Mouse (Mus musculus) intestine, embryonic 14.5 days (tissue): ENCODE measurements around the gene Stk32c. TPM values are rescaled to one million over a fixed set of nuclear protein-coding genes. Genes with fewer than 3 reads are reported as not detected.

Experiments
- ATAC-seq: fragments of 200-750 bp; cut with Nextera tagmentation; replicated peaks from 2 replicates; pipeline ENCODE4 v1.8.0; 2017; ENCODE audit warnings: low read depth, moderate number of reproducible peaks, moderate TSS enrichment, moderate library complexity; ENCODE audit not compliant: low FRiP score, low TSS enrichment
- DNase-seq: peaks from one replicate; pipeline ENCODE4 v3.0.0-alpha.2; 2018; ENCODE audit warnings: low spot score
- H3K27ac ChIP-seq: fragments of 300-500 bp; sonication (generic); 2 replicates; pipeline ENCODE4 v1.5.1; 2014; ENCODE audit warnings: low read depth, mild to moderate bottlenecking, control low read depth
- H3K27me3 ChIP-seq: fragments of 300-500 bp; sonication (generic); replicated peaks from 2 replicates; pipeline ENCODE4 v1.6.1; 2014; ENCODE audit warnings: low read length, control low read depth; ENCODE audit not compliant: control insufficient read depth, insufficient read depth
- H3K36me3 ChIP-seq: fragments of 300-500 bp; sonication (generic); 2 replicates; pipeline ENCODE4 v1.6.1; 2014; ENCODE audit warnings: low read length, control low read depth; ENCODE audit not compliant: control insufficient read depth, insufficient read depth
- H3K4me1 ChIP-seq: fragments of 300-500 bp; sonication (generic); replicated peaks from 2 replicates; pipeline ENCODE4 v1.6.1; 2014; ENCODE audit warnings: low read length, control low read depth, mixed read lengths; ENCODE audit not compliant: control insufficient read depth, insufficient read depth
- H3K4me2 ChIP-seq: fragments of 300-500 bp; sonication (generic); 2 replicates; pipeline ENCODE4 v1.6.1; 2014; ENCODE audit warnings: low read length
- H3K4me3 ChIP-seq: fragments of 300-500 bp; sonication (generic); 2 replicates; pipeline ENCODE4 v1.5.1; 2014; ENCODE audit warnings: low read depth, low read length, control low read depth, mixed read lengths
- H3K9ac ChIP-seq: fragments of 300-500 bp; sonication (generic); 2 replicates; pipeline ENCODE4 v1.6.1; 2014; ENCODE audit warnings: mild to moderate bottlenecking, low read length
- H3K9me3 ChIP-seq: fragments of 300-500 bp; sonication (generic); 2 replicates; pipeline ENCODE4 v1.6.1; 2016; ENCODE audit warnings: low read length, control low read depth; ENCODE audit not compliant: control insufficient read depth
- WGBS: fragments of 180-500 bp; shearing (Covaris S2); extraction: QIAGEN DNeasy Blood & Tissue Kit; methylation state at CpG from one replicate; pipeline ENCODE4 v1.1.7; 2014; 5-methylcytosine and 5-hydroxymethylcytosine counted together
- polyA plus RNA-seq: library from polyadenylated mRNA; unstranded; fragments of >200 nt; fragmentation: Nextera tagmentation; extraction: Ambion mirVana; gene quantifications from 2 replicates; pipeline ENCODE4 v1.2.1, GENCODE M21; 2014

Stk32c gene
- polyA plus RNA-seq, 1 experiment from 2014 or later, result 0.15 TPM

DNA sequence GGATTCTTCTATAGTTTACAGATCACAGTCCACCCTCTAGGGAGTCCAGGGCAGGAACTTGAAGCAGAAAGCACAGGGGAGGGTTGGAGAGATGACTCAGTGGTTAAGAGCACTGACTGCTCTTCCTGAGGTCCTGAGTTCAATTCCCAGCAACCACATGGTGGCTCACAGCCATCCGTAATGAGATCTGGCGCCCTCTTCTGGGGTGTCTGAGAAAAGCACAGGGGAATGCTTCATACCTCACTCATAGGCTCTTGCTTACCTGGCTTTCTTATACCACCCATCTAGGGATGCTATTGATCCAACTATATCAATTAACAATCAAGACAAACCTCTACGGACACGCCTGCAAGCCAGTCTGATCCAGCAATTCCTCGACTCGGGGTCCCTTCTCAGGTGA is 21.5 kb downstream of the Stk32c start:
- Histone ChIP-seq H3K4me3 (no peak overlapping the region), H3K9me3 (no peaks in the 10 kb centered on the region), H3K4me2 (no peak overlapping the region), H3K9ac (no peak overlapping the region), H3K27ac (no peak overlapping the region), H3K4me1 (0 out of 2 replicates have a peak, but pooled peaks cover 3% of the 10 kb centered on the region), H3K36me3 (no peaks in the 10 kb centered on the region), H3K27me3 (peaks cover 29% of the 10 kb centered on the region)
- DNase-seq (peak; percentile 41), ATAC-seq (no peak)
- WGBS, result 70% methylated on average over 6 of the region's 6 CpGs

DNA sequence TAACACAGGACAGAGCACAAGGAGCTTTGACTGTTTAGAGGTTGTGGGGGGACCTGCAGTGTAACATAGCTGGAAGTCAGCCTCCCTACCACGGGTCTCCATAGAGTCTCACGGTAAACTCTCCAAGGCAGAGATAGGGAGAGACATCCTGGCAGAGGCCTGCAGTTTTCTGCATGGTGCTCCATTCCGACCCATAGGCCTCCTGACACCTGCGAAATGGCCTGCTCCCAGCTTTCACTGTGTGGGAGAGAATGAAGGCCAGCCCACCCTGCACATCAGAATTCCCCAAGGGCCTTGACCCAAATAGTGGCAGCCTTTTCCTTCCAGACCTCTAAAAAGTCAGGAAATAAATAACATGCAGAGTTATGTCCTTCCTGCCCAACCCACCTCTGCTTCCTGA is 22.5 kb downstream of the Stk32c start:
- DNase-seq, result peak; percentile 21
- H3K27me3 ChIP-seq, result peaks cover 37% of the 10 kb centered on the region

DNA sequence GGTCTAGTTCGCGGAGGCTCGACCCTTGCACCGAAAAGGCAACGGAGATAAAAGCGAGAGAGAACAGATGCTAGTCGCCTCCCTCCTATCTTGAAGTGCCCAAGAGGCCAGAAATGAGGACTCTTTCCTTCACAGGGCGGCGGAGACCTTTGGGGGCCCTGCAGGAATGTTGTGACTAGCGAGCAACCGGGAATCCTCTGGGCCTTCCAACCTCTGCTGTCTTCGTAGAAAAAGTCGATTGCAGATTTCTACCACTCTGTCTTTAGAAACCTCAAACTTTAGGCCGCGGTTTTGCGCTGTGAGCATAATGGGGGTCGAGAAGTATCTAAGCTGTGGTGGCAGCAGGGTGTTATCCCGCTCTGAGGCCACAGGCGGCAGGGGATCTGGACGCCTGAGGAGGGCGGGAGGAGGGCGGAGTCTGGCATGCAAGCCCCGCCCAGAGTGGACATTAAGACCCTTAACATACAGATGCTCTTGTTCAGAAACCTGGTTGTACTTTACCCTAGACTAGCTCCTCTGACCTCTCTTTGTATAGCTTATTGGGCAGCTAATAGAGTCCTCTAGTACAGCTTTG is 24.4 kb downstream of the Stk32c start:
- Histone ChIP-seq H3K27ac (no peak overlapping the region; the same call in 1 of the 2 replicates), H3K27me3 (peaks cover 44% of the 10 kb centered on the region), H3K4me1 (0 out of 2 replicates have a peak, but pooled peaks cover 3% of the 10 kb centered on the region), H3K4me3 (peak overlapping the region; percentile 62), H3K4me2 (peak overlapping the region; percentile 93), H3K9me3 (no peaks in the 10 kb centered on the region), H3K36me3 (no peaks in the 10 kb centered on the region), H3K9ac (peak overlapping the region; percentile 46; the same call in 1 of the 2 replicates)
- 1% methylated on average over 23 of the region's 23 CpGs for WGBS
- ATAC-seq, result peak; percentile 77
- DNase-seq, result peak; percentile 87

More for the DNA sequence above, 22.5 kb downstream of the Stk32c start:
- Histone ChIP-seq H3K9ac (no peak overlapping the region), H3K27ac (no peak overlapping the region), H3K9me3 (no peaks in the 10 kb centered on the region), H3K4me2 (no peak overlapping the region), H3K4me3 (no peak overlapping the region), H3K36me3 (no peaks in the 10 kb centered on the region), H3K4me1 (0 out of 2 replicates have a peak, but pooled peaks cover 3% of the 10 kb centered on the region)
- 86% methylated on average over 4 of the region's 4 CpGs for WGBS
- no peak for ATAC-seq

DNA sequence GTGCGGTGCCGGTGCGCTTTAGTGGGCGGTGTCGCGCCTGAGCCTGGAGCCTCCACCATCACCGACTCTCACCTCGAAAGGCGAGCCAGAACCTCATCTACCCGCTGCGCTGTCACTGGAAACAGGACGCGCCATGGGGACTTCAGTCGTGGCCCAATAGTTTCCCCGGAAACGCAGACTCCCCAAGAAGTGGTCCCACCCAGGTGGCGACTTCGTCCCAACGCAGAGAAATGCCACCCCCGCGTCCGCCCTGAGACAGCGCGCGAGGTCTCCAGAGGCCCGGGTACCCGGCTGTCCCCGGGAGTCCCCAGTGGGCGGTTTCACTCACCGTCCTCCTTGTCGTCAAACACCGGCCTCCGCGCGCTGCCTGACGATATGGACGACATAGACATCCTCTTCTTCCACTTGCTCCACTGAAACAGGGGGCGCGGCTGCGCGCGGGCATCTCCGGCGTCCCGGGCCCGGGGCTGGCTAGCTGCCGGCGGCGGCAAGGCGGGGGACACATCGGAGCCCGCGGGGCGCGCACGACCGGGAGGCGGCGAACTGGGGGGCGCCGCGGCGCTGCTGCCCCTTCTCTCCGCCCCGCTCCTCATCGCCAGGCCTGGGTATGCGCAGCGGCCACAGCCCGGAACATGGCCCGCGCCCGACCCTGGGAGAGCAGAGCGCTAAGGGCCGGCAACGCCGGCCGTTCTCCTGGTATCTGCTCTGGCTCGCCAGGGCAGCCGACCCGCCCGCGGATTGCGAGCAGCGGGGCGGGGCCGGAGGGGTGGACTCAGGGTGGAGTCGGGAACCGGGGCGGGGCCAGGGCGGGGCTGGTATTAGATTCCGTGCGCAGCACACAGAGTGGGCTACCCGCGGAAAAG is 25.1 kb downstream of the Stk32c start:
- Histone ChIP-seq H3K9me3 (no peaks in the 10 kb centered on the region), H3K4me1 (0 out of 2 replicates have a peak, but pooled peaks cover 3% of the 10 kb centered on the region), H3K36me3 (no peaks in the 10 kb centered on the region), H3K9ac (peak overlapping the region; percentile 46), H3K4me3 (peak overlapping the region; percentile 62), H3K27me3 (peaks cover 44% of the 10 kb centered on the region), H3K4me2 (peak overlapping the region; percentile 93), H3K27ac (no peak overlapping the region; the same call in 1 of the 2 replicates)
- ATAC-seq (peak; percentile 96), DNase-seq (no peak)
- WGBS, result under 1% methylated on average over 93 of the region's 94 CpGs

DNA sequence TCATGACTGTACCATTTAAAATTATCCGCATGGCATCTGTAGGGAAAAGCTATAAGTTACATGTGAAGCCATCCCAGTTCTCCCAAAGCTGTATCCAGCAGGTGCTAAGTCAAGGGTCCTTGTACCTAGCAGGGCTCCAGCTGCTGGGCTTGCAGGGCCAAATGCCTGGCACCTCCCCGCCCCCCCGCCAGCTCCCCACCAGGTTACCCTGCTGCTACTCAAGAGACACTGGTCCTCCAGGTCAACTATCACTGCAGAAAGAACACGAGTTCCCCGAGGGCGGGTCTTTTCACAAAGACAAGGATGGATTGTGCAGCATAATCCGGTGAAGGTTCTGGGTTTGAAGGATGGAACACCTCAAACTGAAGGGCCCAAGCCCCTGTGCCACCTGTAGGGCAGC is 25.8 kb downstream of the Stk32c start:
- no peaks in the 10 kb centered on the region for H3K9me3 ChIP-seq
- H3K9ac ChIP-seq, result no peak overlapping the region
- 0 out of 2 replicates have a peak, but pooled peaks cover 3% of the 10 kb centered on the region for H3K4me1 ChIP-seq
- no peak overlapping the region for H3K27ac ChIP-seq
- peaks cover 44% of the 10 kb centered on the region for H3K27me3 ChIP-seq
- DNase-seq, result peak; percentile 52
- ATAC-seq, result no peak
- peak overlapping the region; percentile 93 for H3K4me2 ChIP-seq
- H3K4me3 ChIP-seq, result peak overlapping the region; percentile 62; the same call in 1 of the 2 replicates
- WGBS, result 36% methylated on average over 7 of the region's 7 CpGs
- no peaks in the 10 kb centered on the region for H3K36me3 ChIP-seq

DNA sequence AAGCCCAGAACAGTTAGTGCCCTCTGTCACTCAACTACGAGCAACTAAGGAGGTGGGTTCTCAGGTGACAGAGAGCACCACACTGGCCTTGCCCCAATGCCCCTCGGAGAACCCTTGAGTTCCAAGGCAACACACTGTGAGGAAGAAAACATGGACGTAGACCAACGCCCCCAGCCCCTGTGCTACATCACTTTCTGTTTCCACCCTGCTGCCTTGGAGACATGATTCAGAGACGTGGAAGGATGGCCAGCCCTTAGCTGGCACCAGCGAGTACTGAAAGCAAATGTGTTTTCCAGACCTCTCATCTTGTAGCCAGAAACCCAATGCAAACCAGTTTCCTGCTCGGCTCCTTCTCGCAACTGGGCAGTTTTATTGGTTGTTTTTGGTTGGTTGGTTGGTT is 26.7 kb downstream of the Stk32c start:
- no peak overlapping the region for H3K4me2 ChIP-seq
- ATAC-seq (no peak), DNase-seq (no peak)
- H3K9ac ChIP-seq, result no peak overlapping the region
- H3K4me3 ChIP-seq, result no peak overlapping the region; the same call in 1 of the 2 replicates
- H3K36me3 ChIP-seq, result no peaks in the 10 kb centered on the region
- H3K27me3 ChIP-seq, result peaks cover 44% of the 10 kb centered on the region
- H3K9me3 ChIP-seq, result no peaks in the 10 kb centered on the region
- no peak overlapping the region for H3K27ac ChIP-seq
- H3K4me1 ChIP-seq, result 0 out of 2 replicates have a peak, but pooled peaks cover 3% of the 10 kb centered on the region
- 66% methylated on average over 8 of the region's 8 CpGs for WGBS

DNA sequence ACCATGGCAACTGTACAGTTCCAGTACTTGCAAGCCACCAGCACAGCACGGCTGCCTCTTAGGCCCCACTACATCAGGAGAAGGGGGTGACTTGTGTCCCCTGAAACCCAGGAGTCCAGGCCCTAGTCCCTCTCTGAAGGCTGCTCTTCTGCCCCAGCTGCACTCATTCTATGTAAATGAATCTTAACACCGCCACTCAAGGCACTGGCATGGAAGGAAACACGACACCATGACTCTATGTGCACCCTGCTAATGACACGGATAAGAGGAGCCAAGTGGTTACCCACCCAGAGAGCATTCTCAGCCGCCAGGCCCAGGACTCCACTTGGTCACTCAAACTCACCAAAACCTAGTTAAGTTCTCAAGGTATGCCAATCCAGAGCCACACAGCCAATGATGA is 27.1 kb downstream of the Stk32c start:
- ATAC-seq, result no peak
- Histone ChIP-seq H3K27me3 (peaks cover 44% of the 10 kb centered on the region), H3K36me3 (no peaks in the 10 kb centered on the region), H3K27ac (no peak overlapping the region), H3K4me3 (no peak overlapping the region), H3K9me3 (no peaks in the 10 kb centered on the region), H3K9ac (no peak overlapping the region), H3K4me2 (no peak overlapping the region), H3K4me1 (0 out of 2 replicates have a peak, but pooled peaks cover 3% of the 10 kb centered on the region)
- WGBS, result 45% methylated on average over 5 of the region's 5 CpGs
- peak; percentile 48 for DNase-seq

DNA sequence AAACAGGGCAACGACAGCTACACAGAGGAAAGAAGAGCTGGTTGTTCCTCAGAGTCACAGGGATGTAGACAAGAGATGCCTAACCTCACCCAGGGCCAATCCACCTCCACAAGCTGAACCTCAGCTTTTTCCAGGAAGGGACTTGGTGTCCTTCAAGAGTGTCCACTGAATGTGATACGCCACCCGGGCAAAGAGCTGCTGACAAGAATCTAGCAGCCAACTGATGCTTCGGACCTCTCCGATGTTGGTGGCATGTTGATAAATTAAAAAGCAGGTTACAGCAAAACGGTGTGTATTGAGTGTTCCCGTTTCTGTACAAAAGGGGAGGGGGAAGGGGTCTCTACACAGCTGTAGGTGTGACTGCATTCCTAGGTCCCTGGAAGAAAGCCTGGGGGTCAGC is 28.3 kb downstream of the Stk32c start:
- Histone ChIP-seq H3K27me3 (peaks cover 34% of the 10 kb centered on the region), H3K4me3 (no peak overlapping the region), H3K27ac (no peak overlapping the region), H3K4me2 (no peak overlapping the region), H3K9me3 (no peaks in the 10 kb centered on the region), H3K36me3 (no peaks in the 10 kb centered on the region), H3K9ac (no peak overlapping the region), H3K4me1 (0 out of 2 replicates have a peak, but pooled peaks cover 3% of the 10 kb centered on the region)
- DNase-seq, result peak; percentile 20
- WGBS, result 77% methylated on average over 7 of the region's 7 CpGs
- ATAC-seq, result no peak
